Mouse (Mus musculus) monocyte, adult 59 days (primary cell): Measurements from ENCODE around the gene Olfr596. TPM values are rescaled to one million over a fixed set of nuclear protein-coding genes. Genes with fewer than 3 reads are reported as not detected.

Source experiments
- total RNA-seq, 2 experiments: library from RNA; stranded (reverse); gene quantifications; one replicate each; pipeline ENCODE4 v1.2.4; 2023

The Olfr596 gene
- not detected for total RNA-seq

DNA sequence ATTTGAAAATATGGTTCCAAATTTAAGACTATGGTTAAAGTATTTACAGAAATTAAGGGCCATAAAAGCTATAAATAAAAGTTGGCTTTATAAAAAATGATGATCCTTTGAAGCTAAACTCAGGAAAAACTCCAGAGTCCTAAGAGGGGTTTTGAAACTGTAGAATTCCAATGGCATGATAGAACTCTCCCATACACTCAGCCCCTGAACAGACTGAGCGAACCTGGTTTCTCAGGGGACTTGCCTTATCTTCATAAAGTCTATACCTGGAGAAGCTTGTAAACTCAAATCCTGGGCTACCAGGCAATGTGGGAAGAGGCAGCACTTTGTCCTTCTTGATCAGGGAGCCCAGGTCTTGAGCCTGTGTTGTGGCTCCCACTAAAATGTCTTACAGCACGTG, at the start of gene Olfr596:
Olfr596 (plus strand) TSS at position 301 of the 400 bp plus-strand sequence.

DNA sequence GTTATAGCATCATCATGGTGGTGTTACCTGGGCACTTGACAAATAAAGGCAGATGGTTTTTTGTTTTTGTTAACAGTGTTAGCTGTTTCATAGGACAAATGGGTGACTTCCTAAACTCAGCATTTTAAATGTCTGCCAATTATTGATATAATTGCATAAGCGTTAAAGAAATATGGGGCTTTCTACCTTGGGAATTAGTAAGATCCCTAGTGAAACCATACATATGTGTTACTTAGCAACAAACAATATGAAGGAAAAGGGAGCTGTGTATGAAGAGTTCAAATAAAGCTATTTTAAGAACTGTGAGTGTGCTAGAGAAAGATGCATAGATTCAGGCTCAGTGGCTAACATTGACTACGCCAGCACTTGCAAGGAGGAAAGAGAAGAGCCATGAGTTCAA, 10.6 kb downstream of the Olfr596 start, which contains the start of gene Olfr597:
Olfr597 (plus strand) TSS at position 301 of the 400 bp plus-strand sequence.

DNA sequence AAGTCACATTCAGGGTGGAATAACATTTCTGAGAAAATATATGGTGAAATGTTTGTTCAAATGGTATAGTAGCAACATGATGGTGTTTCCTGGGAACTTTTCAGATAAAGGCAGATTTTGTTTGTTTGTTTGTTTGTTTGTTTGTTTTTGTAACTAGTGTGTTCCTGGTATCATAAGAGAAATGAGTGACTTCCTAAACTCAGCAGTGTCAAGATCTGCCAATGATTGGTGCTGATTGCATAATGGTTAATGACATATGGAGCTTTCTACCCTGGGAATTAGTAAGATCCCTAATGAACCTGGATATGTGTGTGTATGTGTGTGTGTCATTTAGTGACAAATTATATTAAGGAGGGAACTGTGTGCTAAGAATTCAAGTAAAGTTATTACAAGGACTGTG, 17.8 kb downstream of the Olfr596 start, which contains the start of gene Olfr598:
Olfr598 (plus strand) TSS at position 301 of the 400 bp plus-strand sequence.

DNA sequence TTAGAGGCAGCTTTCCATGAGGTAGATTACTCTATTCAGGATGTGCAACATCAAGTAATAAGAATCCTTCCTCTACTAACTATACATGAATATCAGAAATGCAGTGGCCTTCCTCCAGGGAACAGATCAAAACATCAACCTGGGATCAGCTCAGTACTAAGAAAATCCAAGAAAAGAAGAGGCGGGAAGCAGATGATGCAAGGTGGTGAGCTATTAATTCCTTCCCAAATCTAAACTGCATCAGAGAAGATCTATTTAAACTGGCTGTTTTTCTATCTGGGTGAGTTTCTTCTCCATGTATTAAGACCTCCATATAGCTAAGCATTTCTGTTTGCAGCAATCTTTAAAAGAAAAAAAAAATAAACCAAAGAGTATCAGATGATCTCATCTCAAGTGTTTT, 30.2 kb downstream of the Olfr596 start, which contains the start of gene Olfr599:
Olfr599 (plus strand) TSS at position 301 of the 400 bp plus-strand sequence.

DNA sequence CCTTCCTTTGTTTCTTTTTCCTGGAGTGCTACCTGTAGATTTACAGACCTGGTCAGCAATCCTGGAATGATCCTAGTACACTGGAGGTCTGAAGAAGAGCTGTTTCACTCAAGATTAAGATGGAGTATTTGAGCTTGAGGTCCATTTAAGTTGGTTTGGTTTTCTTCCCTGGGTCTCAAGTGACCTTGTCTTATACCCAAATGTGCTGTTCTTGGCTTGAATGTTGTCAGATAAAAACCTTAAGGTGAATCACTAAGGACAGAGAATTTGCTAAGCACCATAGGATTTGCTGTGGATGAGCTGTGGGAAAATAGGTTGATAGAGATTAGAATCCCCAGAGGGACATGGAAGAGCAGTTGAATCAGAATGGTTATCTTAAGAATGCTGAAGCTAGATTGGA, 44.1 kb downstream of the Olfr596 start, which contains the start of gene Olfr600:
Olfr600 (minus strand) TSS at position 101 of the 400 bp plus-strand sequence.

Other genes starting within 250 kb of the Olfr596 start
- gene Olfr584, start 223.8 kb upstream of the Olfr596 start, total RNA-seq = not detected
- gene Olfr585, start 207.9 kb upstream of the Olfr596 start, total RNA-seq = not detected
- not detected for gene Olfr586, start 180.0 kb upstream of the Olfr596 start, total RNA-seq
- gene Olfr588-ps1, start 164.8 kb upstream of the Olfr596 start, total RNA-seq = not detected
- not detected for gene Olfr589, start 149.3 kb upstream of the Olfr596 start, total RNA-seq
- not detected for gene Olfr591, start 127.3 kb upstream of the Olfr596 start, total RNA-seq
- gene Olfr592, start 120.8 kb upstream of the Olfr596 start, total RNA-seq = not detected
- gene Olfr593, start 93.8 kb upstream of the Olfr596 start, total RNA-seq = not detected
- not detected for gene Olfr594, start 88.7 kb upstream of the Olfr596 start, total RNA-seq
- not detected for gene Usp17ld, start 53.1 kb upstream of the Olfr596 start, total RNA-seq
- gene Olfr597, start 10.7 kb downstream of the Olfr596 start, total RNA-seq = not detected
- gene Olfr598, start 17.9 kb downstream of the Olfr596 start, total RNA-seq = not detected
- not detected for gene Olfr599, start 30.3 kb downstream of the Olfr596 start, total RNA-seq
- not detected for gene Olfr600, start 44.0 kb downstream of the Olfr596 start, total RNA-seq
- gene Olfr601, start 57.0 kb downstream of the Olfr596 start, total RNA-seq = not detected
- not detected for gene Olfr603, start 80.5 kb downstream of the Olfr596 start, total RNA-seq
- not detected for gene Usp17lc, start 109.4 kb downstream of the Olfr596 start, total RNA-seq
- not detected for gene Olfr605, start 139.8 kb downstream of the Olfr596 start, total RNA-seq
- gene Olfr606, start 143.4 kb downstream of the Olfr596 start, total RNA-seq = not detected
- not detected for gene Olfr607, start 158.5 kb downstream of the Olfr596 start, total RNA-seq
- not detected for gene Olfr608, start 164.2 kb downstream of the Olfr596 start, total RNA-seq
- gene Olfr609, start 192.4 kb downstream of the Olfr596 start, total RNA-seq = not detected
- gene Olfr610, start 206.5 kb downstream of the Olfr596 start, total RNA-seq = not detected
- gene Olfr611, start 215.2 kb downstream of the Olfr596 start, total RNA-seq = not detected
- gene Olfr612, start 237.1 kb downstream of the Olfr596 start, total RNA-seq = not detected
- not detected for gene Olfr613, start 242.4 kb downstream of the Olfr596 start, total RNA-seq